Mouse (Mus musculus): ENCODE data around the gene Cd163l1. TPM values are rescaled to one million over a fixed set of nuclear protein-coding genes. Genes with fewer than 3 reads are reported as not detected.

Cd163l1 gene
- polyA plus RNA-seq, 1 experiment from 2014 or later = 0.04 TPM

DNA sequence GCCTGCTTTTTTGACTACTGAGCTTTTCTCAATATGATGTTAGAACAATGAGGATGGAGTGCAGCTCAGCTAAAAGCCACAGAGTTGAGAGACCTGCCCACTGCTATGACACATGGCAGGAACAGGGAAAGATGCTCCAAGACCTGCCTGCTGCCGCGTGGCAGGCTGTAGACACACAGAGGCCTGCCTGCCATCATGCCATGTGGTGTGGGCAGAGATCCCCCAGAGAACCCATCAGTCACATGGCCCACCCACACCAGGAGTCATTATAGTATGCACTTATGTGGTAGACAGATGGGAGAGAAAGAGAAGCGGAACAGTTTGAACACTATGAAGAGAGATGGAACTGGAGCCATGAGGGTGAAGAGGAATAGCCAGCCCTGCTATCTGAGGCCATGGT is 15.6 kb downstream of the Cd163l1 start:
- H3K4me1 ChIP-seq (ENCODE audit: insufficient read depth) = no peaks in the 10 kb centered on the region

DNA sequence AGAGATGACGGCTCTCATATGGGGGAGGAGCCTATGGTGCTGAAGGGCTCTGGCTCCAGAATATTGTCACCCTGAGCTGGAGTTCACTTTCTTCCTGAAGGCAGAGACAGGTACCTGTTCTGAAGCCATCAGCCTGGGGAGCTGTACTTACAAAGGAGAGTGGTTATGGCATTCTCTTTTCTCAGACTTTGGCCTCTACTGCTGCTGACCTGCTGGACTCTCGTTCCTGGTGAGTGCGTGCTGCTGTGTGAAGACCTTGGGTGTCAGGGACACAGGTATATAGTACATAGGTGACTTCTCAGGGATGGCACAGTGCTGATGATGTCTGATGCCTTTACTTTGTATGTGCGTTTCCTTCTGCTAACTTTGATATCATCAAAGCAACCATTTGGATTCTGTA is 29.1 kb downstream of the Cd163l1 start, which contains the start of gene 5830411N06Rik:
Gene 5830411N06Rik (plus strand): TSS at position 69 of the 400 bp plus-strand sequence.
- TF ChIP-seq CTCF (IDR thresholded peaks at IDR 0.05; ENCODE audit: low read depth) = no peak
- no peak for TF ChIP-seq EP300 (IDR thresholded peaks at IDR 0.05; ENCODE audit: low read depth)
- DNase-seq = no peak
- Histone ChIP-seq H3K27ac (ENCODE audit: low read depth) (no peak within 1 kb of the TSS), H3K9ac (replicated peaks) (no peak within 1 kb of the TSS), H3K9me3 (ENCODE audit: low read length) (no peaks in the 10 kb centered on the region), H3K4me3 (ENCODE audit: low read depth, low read length) (no peak within 1 kb of the TSS), H3K36me3 (replicated peaks; ENCODE audit: insufficient read depth, low read length) (no peaks in the 10 kb centered on the region), H3K4me2 (ENCODE audit: low read depth, low read length) (no peak within 1 kb of the TSS), H3K4me1 (ENCODE audit: insufficient read depth) (no peaks in the 10 kb centered on the region), H3K27me3 (ENCODE audit: insufficient read depth, low read length) (no peaks in the 10 kb centered on the region)
- 70% methylated on average over 4 of the region's 4 CpGs for WGBS (ENCODE audit: insufficient replicate concordance)
- ATAC-seq = no peak

More for the DNA sequence above, 15.6 kb downstream of the Cd163l1 start:
- no peak overlapping the region for H3K9ac ChIP-seq (replicated peaks)
- no peak for DNase-seq
- H3K27me3 ChIP-seq (ENCODE audit: insufficient read depth, low read length) = no peaks in the 10 kb centered on the region
- no peaks in the 10 kb centered on the region for H3K9me3 ChIP-seq (ENCODE audit: low read length)
- H3K4me2 ChIP-seq (ENCODE audit: low read depth, low read length) = no peak overlapping the region
- no peaks in the 10 kb centered on the region for H3K36me3 ChIP-seq (replicated peaks; ENCODE audit: insufficient read depth, low read length)
- TF ChIP-seq CTCF (IDR thresholded peaks at IDR 0.05; ENCODE audit: low read depth) (no peak), EP300 (IDR thresholded peaks at IDR 0.05; ENCODE audit: low read depth) (no peak)
- H3K27ac ChIP-seq (ENCODE audit: low read depth) = no peak overlapping the region
- 78% methylated on average over 3 of the region's 3 CpGs for WGBS (ENCODE audit: insufficient replicate concordance)
- H3K4me3 ChIP-seq (ENCODE audit: low read depth, low read length) = no peak overlapping the region
- no peak for ATAC-seq

DNA sequence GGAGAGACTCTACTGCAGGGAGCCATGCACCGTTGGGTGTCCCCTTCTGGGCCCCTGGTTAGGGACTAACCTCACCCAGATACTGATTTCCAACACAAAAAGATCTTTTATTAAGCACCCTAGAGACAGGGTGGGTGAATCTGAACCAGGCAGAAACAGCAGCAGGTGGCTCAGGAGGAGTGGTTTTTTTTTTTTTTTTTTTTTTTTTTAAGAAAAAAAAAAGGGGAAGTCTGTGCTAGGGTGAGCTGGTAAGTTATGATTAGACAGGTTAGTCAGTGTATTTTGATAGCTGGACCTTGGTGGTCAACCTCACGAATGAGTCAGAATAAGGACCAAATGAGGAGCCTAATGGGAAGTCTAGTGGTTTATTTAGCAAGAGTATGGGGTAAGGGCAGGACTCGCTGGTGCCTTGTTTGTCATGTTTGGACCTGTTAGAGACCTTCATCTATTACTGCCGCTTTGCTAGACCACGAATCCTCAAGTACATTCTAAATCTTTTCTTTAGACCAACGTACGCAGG is 35.8 kb downstream of the Cd163l1 start:
- WGBS (ENCODE audit: insufficient replicate concordance) = 62% methylated on average over 7 of the region's 7 CpGs
- H3K4me2 ChIP-seq (ENCODE audit: low read depth, low read length) = no peak overlapping the region
- H3K27ac ChIP-seq (ENCODE audit: low read depth) = no peak overlapping the region
- no peak for TF ChIP-seq EP300 (IDR thresholded peaks at IDR 0.05; ENCODE audit: low read depth)
- no peak for TF ChIP-seq CTCF (IDR thresholded peaks at IDR 0.05; ENCODE audit: low read depth)
- H3K36me3 ChIP-seq (replicated peaks; ENCODE audit: insufficient read depth, low read length) = no peaks in the 10 kb centered on the region
- no peak for DNase-seq
- H3K9me3 ChIP-seq (ENCODE audit: low read length) = no peaks in the 10 kb centered on the region
- H3K4me3 ChIP-seq (ENCODE audit: low read depth, low read length) = no peak overlapping the region
- no peaks in the 10 kb centered on the region for H3K27me3 ChIP-seq (ENCODE audit: insufficient read depth, low read length)
- ATAC-seq = no peak
- H3K9ac ChIP-seq (replicated peaks) = no peak overlapping the region
- H3K4me1 ChIP-seq (ENCODE audit: insufficient read depth) = no peaks in the 10 kb centered on the region

Other genes starting within 250 kb of the Cd163l1 start
- not detected in 2 replicates for gene 6430531B16Rik, start 239.5 kb upstream of the Cd163l1 start, polyA plus RNA-seq (2015; fragmentation: Nextera tagmentation; extraction: Ambion mirVana)
- gene Adam8, start 225.7 kb upstream of the Cd163l1 start, polyA plus RNA-seq (2015; fragmentation: Nextera tagmentation; extraction: Ambion mirVana) = 1.2 and 1.8 TPM in 2 replicates
- 10.5 and 10.7 TPM in 2 replicates for gene Zfp511, start 181.9 kb upstream of the Cd163l1 start, polyA plus RNA-seq (2015; fragmentation: Nextera tagmentation; extraction: Ambion mirVana)
- gene Tubgcp2, start 181.6 kb upstream of the Cd163l1 start, polyA plus RNA-seq (2015; fragmentation: Nextera tagmentation; extraction: Ambion mirVana) = 14.2 and 16.0 TPM in 2 replicates
- gene Msx3, start 169.2 kb upstream of the Cd163l1 start, polyA plus RNA-seq (2015; fragmentation: Nextera tagmentation; extraction: Ambion mirVana) = not detected in 2 replicates
- gene Caly, start 135.7 kb upstream of the Cd163l1 start, polyA plus RNA-seq (2015; fragmentation: Nextera tagmentation; extraction: Ambion mirVana) = 0.29 and 0.47 TPM in 2 replicates
- not detected in 2 replicates for gene Prap1, start 124.9 kb upstream of the Cd163l1 start, polyA plus RNA-seq (2015; fragmentation: Nextera tagmentation; extraction: Ambion mirVana)
- 75.8 and 88.9 TPM in 2 replicates for gene Fuom, start 115.8 kb upstream of the Cd163l1 start, polyA plus RNA-seq (2015; fragmentation: Nextera tagmentation; extraction: Ambion mirVana)
- gene Paox, start 102.5 kb upstream of the Cd163l1 start, polyA plus RNA-seq (2015; fragmentation: Nextera tagmentation; extraction: Ambion mirVana) = 14.0 and 17.5 TPM in 2 replicates
- gene Echs1, start 101.8 kb upstream of the Cd163l1 start, polyA plus RNA-seq (2015; fragmentation: Nextera tagmentation; extraction: Ambion mirVana) = 194 and 203 TPM in 2 replicates
- gene Mtg1, start 80.7 kb upstream of the Cd163l1 start, polyA plus RNA-seq (2015; fragmentation: Nextera tagmentation; extraction: Ambion mirVana) = 17.9 and 18.4 TPM in 2 replicates
- 0.08 TPM in 2 replicates for gene Sprn, start 63.4 kb upstream of the Cd163l1 start, polyA plus RNA-seq (2015; fragmentation: Nextera tagmentation; extraction: Ambion mirVana)
- gene Olfr522, start 53.5 kb upstream of the Cd163l1 start, polyA plus RNA-seq (2015; fragmentation: Nextera tagmentation; extraction: Ambion mirVana) = not detected in 2 replicates
- not detected in 2 replicates for gene Olfr523, start 45.0 kb upstream of the Cd163l1 start, polyA plus RNA-seq (2015; fragmentation: Nextera tagmentation; extraction: Ambion mirVana)
- gene Olfr524, start 12.3 kb upstream of the Cd163l1 start, polyA plus RNA-seq (2015; fragmentation: Nextera tagmentation; extraction: Ambion mirVana) = not detected in 2 replicates
- gene 5830411N06Rik, start 29.0 kb downstream of the Cd163l1 start, polyA plus RNA-seq (2015; fragmentation: Nextera tagmentation; extraction: Ambion mirVana) = not detected in 2 replicates
- gene Olfr525, start 102.6 kb downstream of the Cd163l1 start, polyA plus RNA-seq (2015; fragmentation: Nextera tagmentation; extraction: Ambion mirVana) = not detected in 2 replicates
- not detected in 2 replicates for gene Olfr527, start 115.8 kb downstream of the Cd163l1 start, polyA plus RNA-seq (2015; fragmentation: Nextera tagmentation; extraction: Ambion mirVana)
- not detected in 2 replicates for gene Olfr60, start 143.4 kb downstream of the Cd163l1 start, polyA plus RNA-seq (2015; fragmentation: Nextera tagmentation; extraction: Ambion mirVana)
- not detected in 2 replicates for gene Olfr530, start 158.1 kb downstream of the Cd163l1 start, polyA plus RNA-seq (2015; fragmentation: Nextera tagmentation; extraction: Ambion mirVana)
- gene Olfr531, start 184.7 kb downstream of the Cd163l1 start, polyA plus RNA-seq (2015; fragmentation: Nextera tagmentation; extraction: Ambion mirVana) = not detected in 2 replicates
- gene Olfr532, start 203.4 kb downstream of the Cd163l1 start, polyA plus RNA-seq (2015; fragmentation: Nextera tagmentation; extraction: Ambion mirVana) = not detected in 2 replicates
- gene Olfr533, start 245.1 kb downstream of the Cd163l1 start, polyA plus RNA-seq (2015; fragmentation: Nextera tagmentation; extraction: Ambion mirVana) = not detected in 2 replicates

Measured in liver, postnatal 0 days (tissue).